Mouse (Mus musculus) frontal cortex, postnatal 25 days (tissue): ENCODE data around the gene Cdh13.
"Not testable (repeated sequence)": the region's sequence is repeated elsewhere in the genome, so short reads cannot be mapped to it uniquely, and the experiment has no call there.

Experiments
- DNase-seq, 2 experiments: peaks; one replicate each; pipeline ENCODE4 v3.0.0; 2022; ENCODE audit warnings: low spot score in 2 of 2

Gene Cdh13

DNA sequence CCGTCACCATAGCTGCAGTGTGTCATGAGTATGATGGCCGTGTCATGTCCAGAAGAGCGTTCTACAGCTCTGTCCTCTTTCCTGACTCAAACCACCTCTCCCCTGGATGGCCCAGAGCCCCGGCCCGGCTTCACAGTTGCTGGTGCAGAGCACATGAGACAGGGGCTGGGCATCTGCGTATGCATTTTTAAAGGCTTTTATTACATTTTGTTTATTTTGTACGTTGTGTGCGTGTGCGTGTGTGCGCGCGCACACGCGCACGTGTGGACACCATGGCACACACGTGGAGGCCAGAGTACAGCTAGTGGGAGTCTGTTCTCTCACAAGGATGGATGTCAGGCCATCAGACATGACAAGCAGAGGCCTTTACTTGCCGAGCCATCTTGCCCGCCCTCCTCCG is 1068.1 kb downstream of the Cdh13 start:
- DNase-seq, result no peak

DNA sequence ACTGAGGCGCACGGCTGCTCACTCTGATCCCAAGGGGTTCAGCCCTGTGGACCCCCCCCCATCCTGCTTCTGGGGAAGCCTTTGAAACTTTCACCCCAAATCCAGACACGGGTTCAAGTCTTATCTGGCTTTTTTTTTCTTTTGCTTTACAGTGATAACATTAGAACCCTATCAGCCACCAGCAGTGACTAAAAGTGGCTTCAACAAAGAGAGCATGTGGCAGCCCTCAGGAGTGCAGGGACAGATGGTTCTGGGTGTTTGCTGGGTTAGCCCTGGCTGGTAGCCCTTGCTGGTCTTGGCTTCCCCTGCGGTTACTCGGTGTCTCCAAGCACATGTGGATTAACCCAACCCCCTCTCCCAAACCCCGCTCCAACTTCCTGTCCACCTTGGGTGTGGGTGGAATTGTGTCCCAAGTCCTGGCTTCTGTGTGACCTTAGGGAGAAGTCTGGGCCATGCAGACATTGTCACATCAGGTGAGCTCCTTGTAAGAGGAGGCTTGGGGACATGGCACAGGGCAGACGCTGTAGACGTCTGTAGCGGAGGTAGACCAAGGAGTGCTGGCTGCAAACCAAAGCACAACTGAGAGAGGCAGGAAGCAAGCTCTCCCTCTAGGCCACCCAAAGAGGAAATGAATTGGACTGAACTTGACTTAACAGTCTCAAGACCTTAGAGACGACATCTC is 1069.6 kb downstream of the Cdh13 start:
- DNase-seq, result no peak

DNA sequence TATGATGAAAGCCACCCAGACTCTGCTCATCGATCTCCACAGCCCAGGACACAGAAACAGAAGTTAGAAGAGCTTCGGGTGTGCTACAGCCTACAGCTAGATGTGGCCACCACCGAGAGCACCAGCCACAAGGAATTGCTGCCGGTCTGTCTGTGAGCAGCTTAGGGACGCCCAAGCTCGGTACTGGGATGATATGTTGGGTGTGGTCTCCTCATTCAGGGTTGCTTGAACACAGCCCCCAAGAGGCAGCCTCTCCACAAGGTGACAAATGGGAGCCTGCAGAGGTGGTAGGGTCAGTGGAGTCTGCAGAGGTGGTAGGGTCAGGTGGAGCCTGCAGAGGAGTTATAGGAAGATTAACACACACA is 1070.1 kb downstream of the Cdh13 start:
- DNase-seq, result no peak

DNA sequence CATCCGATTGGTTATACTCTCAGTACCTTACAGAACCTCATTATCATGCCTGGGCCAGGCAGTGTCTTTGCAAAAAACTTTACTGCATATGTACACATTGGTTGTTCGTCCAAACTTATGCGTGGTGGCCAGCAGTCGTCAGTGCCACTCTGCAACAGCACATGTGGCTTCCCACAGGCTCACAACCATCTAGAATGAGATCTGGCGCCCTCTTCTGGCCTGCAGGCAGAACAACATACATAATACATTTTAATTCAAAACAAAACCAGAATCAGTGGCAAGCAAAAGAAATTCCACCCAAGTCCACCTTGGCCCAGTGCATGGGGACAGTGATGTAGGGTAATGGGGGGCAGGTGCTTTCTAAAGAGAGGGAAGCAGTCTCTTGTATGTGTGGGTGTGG is 1073.1 kb downstream of the Cdh13 start:
- DNase-seq, result not testable (repeated sequence)

DNA sequence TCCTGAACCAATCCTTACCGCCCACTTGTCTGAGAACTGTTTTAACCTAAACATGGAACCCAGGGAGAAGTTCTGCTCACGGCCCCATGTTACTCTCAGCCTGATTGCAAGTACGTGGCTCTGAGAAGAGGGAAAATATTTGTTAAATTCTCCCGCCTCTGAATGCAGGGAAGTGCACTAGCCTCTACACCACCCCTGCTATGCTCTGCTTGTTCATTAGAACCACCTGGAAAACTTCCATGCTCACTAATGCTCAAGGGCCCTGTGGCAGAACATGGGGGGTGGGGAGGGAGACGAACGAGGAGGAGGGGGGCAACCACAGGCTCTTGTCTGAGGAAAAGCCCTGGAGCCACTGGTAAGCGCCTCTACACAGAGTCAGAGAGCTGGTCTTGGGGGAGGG is 1074.6 kb downstream of the Cdh13 start:
- no peak for DNase-seq

DNA sequence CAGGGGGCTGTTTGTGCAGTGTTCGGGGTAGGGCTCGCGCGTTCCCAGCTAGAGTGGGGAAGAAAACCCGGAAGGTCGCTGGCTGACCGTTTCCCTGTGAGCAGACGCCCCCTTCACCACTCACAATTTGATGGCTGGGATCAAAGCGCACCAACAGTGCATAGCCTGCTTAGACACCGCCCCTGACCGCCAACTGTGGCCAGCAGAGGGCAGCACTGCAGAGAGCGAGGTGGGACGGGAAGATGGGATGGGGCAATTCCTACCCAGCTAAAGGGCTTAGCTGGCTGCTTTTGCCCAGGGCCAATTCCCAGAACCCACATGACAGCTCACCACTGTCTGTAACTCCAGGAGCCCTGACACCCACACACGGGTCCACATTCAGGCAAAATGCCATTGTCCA is 1075.3 kb downstream of the Cdh13 start:
- DNase-seq, result no peak

DNA sequence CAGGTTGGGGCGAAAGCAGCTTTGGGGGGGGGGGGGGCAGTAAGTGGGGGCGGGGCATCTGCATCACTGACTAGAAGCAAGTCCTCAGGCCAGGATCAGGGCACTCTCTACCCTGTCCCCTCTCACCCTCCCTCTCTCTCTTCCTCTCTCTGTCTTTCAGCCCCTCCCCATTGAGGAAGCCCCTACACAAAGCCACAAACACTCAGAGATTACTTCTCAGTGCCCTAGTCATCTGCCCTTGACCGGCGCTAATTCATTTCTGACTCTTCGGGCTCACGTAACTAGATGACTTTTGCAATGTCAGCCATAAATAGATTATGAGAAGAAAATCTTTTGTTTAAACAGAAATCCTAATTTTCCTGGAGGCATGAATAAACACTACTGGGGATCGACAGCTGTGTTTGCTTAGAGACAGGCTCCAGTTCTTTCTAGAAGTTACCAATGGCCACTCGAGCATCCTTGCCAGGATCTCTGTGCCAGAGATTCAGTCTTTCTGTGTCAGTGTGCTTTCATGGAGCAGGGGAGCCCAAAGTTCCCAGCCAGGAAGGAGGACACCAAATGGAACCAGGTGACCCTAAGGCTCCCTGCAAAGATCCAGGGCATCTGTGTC is 1077.3 kb downstream of the Cdh13 start:
- no peak for DNase-seq
